Mouse (Mus musculus): ENCODE results near the gene Mgat4a.

GRCm38 (mm10) chr1:37561955-37562354 is 21.1 kb upstream of the Mgat4a start:
- TF ChIP-seq CTCF (IDR thresholded peaks at IDR 0.05; ENCODE audit: low read depth, low read length) (no peak), POLR2A (IDR thresholded peaks at IDR 0.05; ENCODE audit: borderline replicate concordance, low read depth, low read length) (no peak)

Measured in bone marrow macrophage, adult 2 months (primary cell).